Mouse (Mus musculus): ENCODE measurements around the gene Xrcc3. TPM values are rescaled to one million over a fixed set of nuclear protein-coding genes. Genes with fewer than 3 reads are reported as not detected.

Gene Xrcc3
- total and polyA plus RNA-seq, 3 experiments: 1.4 to 2.1 (median 1.8) TPM

GRCm38 (mm10) chr12:111755231-111755630 lies 58.4 kb downstream of the Xrcc3 start:
- H3K4me1 ChIP-seq (ENCODE audit: control insufficient read depth, insufficient read depth, low read length): peaks cover 9% of the 10 kb centered on the region
- 35% methylated on average over 2 of the region's 2 CpGs for WGBS
- peaks cover 8% of the 10 kb centered on the region for H3K79me2 ChIP-seq (replicated peaks; ENCODE audit: control insufficient read depth, insufficient read depth, low read length)
- no peak overlapping the region for H3K9ac ChIP-seq (ENCODE audit: low read depth, low read length)
- no peak for TF ChIP-seq CTCF (IDR thresholded peaks at IDR 0.05)
- TF ChIP-seq POLR2A (IDR thresholded peaks at IDR 0.05; ENCODE audit: insufficient read depth, low read depth, low read length): no peak
- TF ChIP-seq EP300 (IDR thresholded peaks at IDR 0.05; ENCODE audit: insufficient read depth, low read depth, low read length): no peak
- H3K36me3 ChIP-seq (ENCODE audit: control insufficient read depth, insufficient read depth, low read length): peaks cover under 1% of the 10 kb centered on the region
- H3K4me3 ChIP-seq: no peak overlapping the region
- peak overlapping the region; percentile 27 for H3K27ac ChIP-seq
- H3K27me3 ChIP-seq (ENCODE audit: control insufficient read depth, insufficient read depth, low read length): no peaks in the 10 kb centered on the region
- intact Hi-C loops (cut with DNase I): no loop called here
- DNase-seq: no peak

DNA sequence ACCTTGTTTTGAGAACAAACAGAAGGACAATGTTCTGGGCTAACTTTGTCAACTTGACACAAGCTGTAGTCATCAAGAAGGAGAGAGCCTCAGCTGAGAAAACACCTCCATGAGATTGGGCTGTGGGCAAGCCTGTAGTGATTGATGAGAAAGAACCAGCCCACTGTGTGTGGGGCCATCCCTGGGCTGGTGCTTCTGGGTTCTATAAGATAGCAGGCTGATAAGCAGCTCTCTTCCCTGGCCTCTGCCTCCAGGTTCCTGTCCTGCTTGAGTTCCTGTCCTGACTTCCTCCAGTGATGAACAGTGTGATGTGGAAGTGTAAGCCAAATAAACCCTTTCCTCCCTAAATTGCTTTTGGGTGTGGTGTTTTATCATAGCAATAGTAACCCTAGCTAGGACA lies 59.0 kb downstream of the Xrcc3 start:
- no peak overlapping the region for H3K9ac ChIP-seq (ENCODE audit: low read depth, low read length)
- TF ChIP-seq EP300 (IDR thresholded peaks at IDR 0.05; ENCODE audit: insufficient read depth, low read depth, low read length) (no peak), CTCF (IDR thresholded peaks at IDR 0.05) (no peak), POLR2A (IDR thresholded peaks at IDR 0.05; ENCODE audit: insufficient read depth, low read depth, low read length) (no peak)
- no peak for DNase-seq
- H3K27me3 ChIP-seq (ENCODE audit: control insufficient read depth, insufficient read depth, low read length): no peaks in the 10 kb centered on the region
- peaks cover 7% of the 10 kb centered on the region for H3K79me2 ChIP-seq (replicated peaks; ENCODE audit: control insufficient read depth, insufficient read depth, low read length)
- H3K36me3 ChIP-seq (ENCODE audit: control insufficient read depth, insufficient read depth, low read length): no peaks in the 10 kb centered on the region
- H3K27ac ChIP-seq: no peak overlapping the region; the same call in 1 of the 2 replicates
- H3K4me1 ChIP-seq (ENCODE audit: control insufficient read depth, insufficient read depth, low read length): peaks cover 9% of the 10 kb centered on the region
- no peak overlapping the region for H3K4me3 ChIP-seq
- intact Hi-C loops (cut with DNase I): no loop called here

DNA sequence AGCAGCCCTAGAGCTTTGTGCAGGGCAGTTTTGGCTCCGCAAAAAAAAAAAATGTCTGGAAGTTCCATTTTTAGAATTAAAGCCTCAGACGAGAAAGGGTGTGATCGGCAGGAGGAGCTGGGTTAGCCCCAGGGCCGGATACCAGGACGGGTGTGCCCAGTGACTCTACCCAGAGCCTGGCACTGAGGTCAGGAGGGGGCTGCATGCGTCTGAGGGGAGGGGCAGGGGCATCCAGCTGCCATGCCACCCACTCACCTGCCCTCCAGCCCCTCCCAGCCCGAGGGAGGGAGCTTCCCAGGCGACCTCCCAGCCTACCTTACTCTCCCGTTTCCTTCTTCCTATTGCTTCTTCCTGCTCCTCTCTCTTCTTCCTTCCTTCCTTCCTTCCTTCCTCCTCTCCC lies 60.3 kb downstream of the Xrcc3 start:
- no peak overlapping the region for H3K4me3 ChIP-seq
- no peaks in the 10 kb centered on the region; the same call in 1 of the 2 replicates for H3K79me2 ChIP-seq (replicated peaks; ENCODE audit: control insufficient read depth, insufficient read depth, low read length)
- TF ChIP-seq CTCF (IDR thresholded peaks at IDR 0.05): no peak
- TF ChIP-seq POLR2A (IDR thresholded peaks at IDR 0.05; ENCODE audit: insufficient read depth, low read depth, low read length): no peak
- intact Hi-C loops (cut with DNase I): no loop called here
- H3K9ac ChIP-seq (ENCODE audit: low read depth, low read length): peak overlapping the region; percentile 11; the same call in 1 of the 2 replicates
- 22% methylated on average over 9 of the region's 9 CpGs for WGBS
- H3K4me1 ChIP-seq (ENCODE audit: control insufficient read depth, insufficient read depth, low read length): peaks cover 9% of the 10 kb centered on the region
- no peak for DNase-seq
- H3K27ac ChIP-seq: peak overlapping the region; percentile 43
- no peaks in the 10 kb centered on the region for H3K27me3 ChIP-seq (ENCODE audit: control insufficient read depth, insufficient read depth, low read length)
- H3K36me3 ChIP-seq (ENCODE audit: control insufficient read depth, insufficient read depth, low read length): no peaks in the 10 kb centered on the region

Other genes with a start within 250 kb of the Xrcc3 start
- gene Mark3, start 239.3 kb downstream of the Xrcc3 start, total RNA-seq (2021): 10 to 100 TPM; 50.6 to 52.5 TPM
- 18.1 and 28.2 TPM in 2 replicates for gene Mark3, start 239.3 kb downstream of the Xrcc3 start, polyA plus RNA-seq (2012; rRNA removed)
- gene Ckb, start 141.5 kb downstream of the Xrcc3 start, total RNA-seq (2021): 10 to 100 TPM; 65.3 to 81.4 TPM
- 115 and 120 TPM in 2 replicates for gene Ckb, start 141.5 kb downstream of the Xrcc3 start, polyA plus RNA-seq (2012; rRNA removed)
- 1 to 10 TPM; 4.5 to 5.4 TPM for gene Trmt61a, start 135.8 kb downstream of the Xrcc3 start, total RNA-seq (2021)
- gene Trmt61a, start 135.8 kb downstream of the Xrcc3 start, polyA plus RNA-seq (2012; rRNA removed): 7.6 and 11.8 TPM in 2 replicates
- 10 to 100 TPM; 18.8 to 22.8 TPM for gene Bag5, start 100.6 kb downstream of the Xrcc3 start, total RNA-seq (2021)
- gene Bag5, start 100.6 kb downstream of the Xrcc3 start, polyA plus RNA-seq (2012; rRNA removed): 9.8 and 15.9 TPM in 2 replicates
- gene Apopt1, start 100.6 kb downstream of the Xrcc3 start, total RNA-seq (2021): 10 to 100 TPM; 32.0 to 36.3 TPM
- 31.4 and 31.7 TPM in 2 replicates for gene Apopt1, start 100.6 kb downstream of the Xrcc3 start, polyA plus RNA-seq (2012; rRNA removed)
- 10 to 100 TPM; 83.8 to 83.9 TPM for gene Klc1, start 55.0 kb downstream of the Xrcc3 start, total RNA-seq (2021)
- gene Klc1, start 55.0 kb downstream of the Xrcc3 start, polyA plus RNA-seq (2012; rRNA removed): 80.8 and 105 TPM in 2 replicates
- gene Zfyve21, start 297 bp upstream of the Xrcc3 start, total RNA-seq (2021): 10 to 100 TPM; 65.1 to 74.8 TPM
- 71.9 and 89.6 TPM in 2 replicates for gene Zfyve21, start 297 bp upstream of the Xrcc3 start, polyA plus RNA-seq (2012; rRNA removed)
- 10 to 100 TPM; 18.0 to 18.1 TPM for gene Ppp1r13b, start 94.2 kb upstream of the Xrcc3 start, total RNA-seq (2021)
- 11.8 and 16.6 TPM in 2 replicates for gene Ppp1r13b, start 94.2 kb upstream of the Xrcc3 start, polyA plus RNA-seq (2012; rRNA removed)
- gene Atp5mpl, start 153.1 kb upstream of the Xrcc3 start, total RNA-seq (2021): 1,000 to 10,000 TPM; 1,131 to 1,298 TPM
- 163 and 316 TPM in 2 replicates for gene Atp5mpl, start 153.1 kb upstream of the Xrcc3 start, polyA plus RNA-seq (2012; rRNA removed)
- gene Tdrd9, start 157.7 kb upstream of the Xrcc3 start, total RNA-seq (2021): under 1 TPM in 1 of 2 experiments, not detected in 1; 0.09 TPM
- gene Tdrd9, start 157.7 kb upstream of the Xrcc3 start, polyA plus RNA-seq (2012; rRNA removed): 0.10 and 0.15 TPM in 2 replicates
- gene Rd3l, start 167.4 kb upstream of the Xrcc3 start, total RNA-seq (2021): under 1 TPM; 0.32 to 0.44 TPM
- gene Rd3l, start 167.4 kb upstream of the Xrcc3 start, polyA plus RNA-seq (2012; rRNA removed): not detected in 2 replicates

All from heart, adult 2 months (tissue).